Mouse (Mus musculus) kidney, adult 2 months (tissue): ENCODE measurements around the gene Itga11.

ENCODE experiments used
- CTCF ChIP-seq: fragments of 200-500 bp; conservative IDR thresholded peaks from 2 replicates; pipeline ENCODE4 v1.5.1; 2011; ENCODE audit warnings: low read depth, mild to moderate bottlenecking, control low read depth, low read length, moderate library complexity, mixed read lengths; ENCODE audit not compliant: insufficient read depth, insufficient read length
- POLR2A ChIP-seq: fragments of 200-500 bp; IDR thresholded peaks from one replicate; pipeline ENCODE4 v1.6.1; 2011; ENCODE audit warnings: low read depth, low read length, control low read depth

DNA sequence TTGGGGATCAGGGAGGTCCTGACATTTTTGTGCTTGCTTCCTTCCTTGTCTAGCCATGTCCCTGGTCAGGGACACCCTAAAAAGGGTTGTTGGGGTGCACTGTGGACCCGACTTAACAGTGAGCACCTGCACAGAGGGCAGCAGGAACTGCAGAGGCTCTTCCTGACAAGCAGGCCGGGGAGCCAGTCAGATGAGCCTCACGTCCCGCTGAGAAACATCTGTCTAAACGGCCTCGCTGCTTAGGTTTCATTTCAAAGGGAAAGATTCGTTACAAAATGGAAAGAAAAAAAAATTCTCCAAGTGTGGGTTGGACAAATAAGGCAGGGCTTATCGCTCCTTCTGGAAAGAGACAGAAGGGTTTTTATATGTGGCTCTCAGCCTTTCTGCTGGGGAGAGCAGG lies 40.4 kb downstream of the Itga11 start:
- no peak for TF ChIP-seq CTCF
- no peak for TF ChIP-seq POLR2A
